Mouse (Mus musculus): Measurements from ENCODE around the gene Tecpr1. TPM values are rescaled to one million over a fixed set of nuclear protein-coding genes. Genes with fewer than 3 reads are reported as not detected.
A peak's percentile ranks its signal among the peaks of the same experiment; 100 is the strongest.

The Tecpr1 gene
- polyA plus RNA-seq, 1 experiment from 2014 or later = 48.2 TPM

GRCm38 (mm10) chr5:144223899-144224816, 743 bp upstream of the Tecpr1 start:
- peak overlapping the region; percentile 49 for H3K4me3 ChIP-seq (ENCODE audit: low read depth, low read length)
- ATAC-seq = peak; percentile 44; the same call in 1 of the 2 replicates
- peaks cover 18% of the 10 kb centered on the region for H3K4me1 ChIP-seq (ENCODE audit: control insufficient read depth, insufficient read depth, low read length)
- no peaks in the 10 kb centered on the region for H3K36me3 ChIP-seq (ENCODE audit: control insufficient read depth, insufficient read depth, low read length)
- H3K9ac ChIP-seq (ENCODE audit: low read depth, low read length) = peak overlapping the region; percentile 61
- WGBS = 24% methylated on average over 18 of the region's 18 CpGs
- peak overlapping the region; percentile 68 for H3K27ac ChIP-seq (ENCODE audit: low read length)
- peak overlapping the region; percentile 62 for H3K4me2 ChIP-seq (ENCODE audit: low read length)
- no peaks in the 10 kb centered on the region for H3K9me3 ChIP-seq (replicated peaks; ENCODE audit: control insufficient read depth, low read length, poor library complexity, severe bottlenecking)
- H3K27me3 ChIP-seq (ENCODE audit: control insufficient read depth, insufficient read depth, low read depth, low read length) = no peaks in the 10 kb centered on the region

- Histone ChIP-seq H3K4me3 (ENCODE audit: low read depth, low read length) (peak overlapping the region; percentile 49), H3K9me3 (replicated peaks; ENCODE audit: control insufficient read depth, low read length, poor library complexity, severe bottlenecking) (no peaks in the 10 kb centered on the region), H3K4me2 (ENCODE audit: low read length) (peak overlapping the region; percentile 89), H3K27me3 (ENCODE audit: control insufficient read depth, insufficient read depth, low read depth, low read length) (no peaks in the 10 kb centered on the region), H3K27ac (ENCODE audit: low read length) (peak overlapping the region; percentile 68), H3K4me1 (ENCODE audit: control insufficient read depth, insufficient read depth, low read length) (peaks cover 18% of the 10 kb centered on the region), H3K36me3 (ENCODE audit: control insufficient read depth, insufficient read depth, low read length) (no peaks in the 10 kb centered on the region), H3K9ac (ENCODE audit: low read depth, low read length) (peak overlapping the region; percentile 85)
- peak; percentile 74; the same call in 1 of the 2 replicates for ATAC-seq
- WGBS = 4% methylated on average over 25 of the region's 25 CpGs
These were observed 458 bp downstream of the Tecpr1 start for GRCm38 (mm10) chr5:144222811-144223502.

GRCm38 (mm10) chr5:144221305-144221704, 2.1 kb downstream of the Tecpr1 start:
- 77% methylated on average over 4 of the region's 4 CpGs for WGBS

GRCm38 (mm10) chr5:144219936-144220335, 3.5 kb downstream of the Tecpr1 start:
- 79% methylated on average over 5 of the region's 5 CpGs for whole genome bisulfite sequencing
- Histone ChIP-seq H3K27ac (ENCODE audit: low read length) (no peak overlapping the region), H3K9me3 (replicated peaks; ENCODE audit: control insufficient read depth, low read length, poor library complexity, severe bottlenecking) (no peaks in the 10 kb centered on the region), H3K4me2 (ENCODE audit: low read length) (no peak overlapping the region), H3K27me3 (ENCODE audit: control insufficient read depth, insufficient read depth, low read depth, low read length) (no peaks in the 10 kb centered on the region), H3K36me3 (ENCODE audit: control insufficient read depth, insufficient read depth, low read length) (peaks cover 2% of the 10 kb centered on the region; the same call in 1 of the 2 replicates), H3K4me1 (ENCODE audit: control insufficient read depth, insufficient read depth, low read length) (peaks cover 18% of the 10 kb centered on the region), H3K9ac (ENCODE audit: low read depth, low read length) (no peak overlapping the region), H3K4me3 (ENCODE audit: low read depth, low read length) (no peak overlapping the region)
- no peak for ATAC-seq

More at GRCm38 (mm10) chr5:144221305-144221704, 2.1 kb downstream of the Tecpr1 start:
- Histone ChIP-seq H3K27ac (ENCODE audit: low read length) (no peak overlapping the region), H3K36me3 (ENCODE audit: control insufficient read depth, insufficient read depth, low read length) (no peaks in the 10 kb centered on the region; the same call in 1 of the 2 replicates), H3K4me3 (ENCODE audit: low read depth, low read length) (no peak overlapping the region), H3K4me2 (ENCODE audit: low read length) (no peak overlapping the region), H3K27me3 (ENCODE audit: control insufficient read depth, insufficient read depth, low read depth, low read length) (no peaks in the 10 kb centered on the region), H3K9ac (ENCODE audit: low read depth, low read length) (no peak overlapping the region), H3K4me1 (ENCODE audit: control insufficient read depth, insufficient read depth, low read length) (peaks cover 18% of the 10 kb centered on the region), H3K9me3 (replicated peaks; ENCODE audit: control insufficient read depth, low read length, poor library complexity, severe bottlenecking) (no peaks in the 10 kb centered on the region)
- no peak for ATAC-seq

- Histone ChIP-seq H3K9me3 (replicated peaks; ENCODE audit: control insufficient read depth, low read length, poor library complexity, severe bottlenecking) (no peaks in the 10 kb centered on the region), H3K27me3 (ENCODE audit: control insufficient read depth, insufficient read depth, low read depth, low read length) (no peaks in the 10 kb centered on the region), H3K4me1 (ENCODE audit: control insufficient read depth, insufficient read depth, low read length) (peaks cover 14% of the 10 kb centered on the region), H3K27ac (ENCODE audit: low read length) (no peak overlapping the region), H3K36me3 (ENCODE audit: control insufficient read depth, insufficient read depth, low read length) (peaks cover 2% of the 10 kb centered on the region), H3K4me2 (ENCODE audit: low read length) (no peak overlapping the region), H3K9ac (ENCODE audit: low read depth, low read length) (no peak overlapping the region), H3K4me3 (ENCODE audit: low read depth, low read length) (no peak overlapping the region)
- ATAC-seq = no peak
- 77% methylated on average over 12 of the region's 12 CpGs for WGBS
These were observed 4.1 kb downstream of the Tecpr1 start for GRCm38 (mm10) chr5:144219306-144219705.

- Histone ChIP-seq H3K4me3 (ENCODE audit: low read depth, low read length) (no peak overlapping the region), H3K36me3 (ENCODE audit: control insufficient read depth, insufficient read depth, low read length) (peaks cover 7% of the 10 kb centered on the region), H3K4me1 (ENCODE audit: control insufficient read depth, insufficient read depth, low read length) (peaks cover 11% of the 10 kb centered on the region), H3K9ac (ENCODE audit: low read depth, low read length) (no peak overlapping the region), H3K4me2 (ENCODE audit: low read length) (no peak overlapping the region), H3K27ac (ENCODE audit: low read length) (no peak overlapping the region), H3K27me3 (ENCODE audit: control insufficient read depth, insufficient read depth, low read depth, low read length) (no peaks in the 10 kb centered on the region), H3K9me3 (replicated peaks; ENCODE audit: control insufficient read depth, low read length, poor library complexity, severe bottlenecking) (no peaks in the 10 kb centered on the region)
- 89% methylated on average over 7 of the region's 7 CpGs for WGBS
- no peak for ATAC-seq
These were observed 5.4 kb downstream of the Tecpr1 start for GRCm38 (mm10) chr5:144218061-144218460.

- 77% methylated on average over 2 of the region's 2 CpGs for WGBS
These were observed 7.4 kb downstream of the Tecpr1 start for GRCm38 (mm10) chr5:144215992-144216391.

GRCm38 (mm10) chr5:144214453-144214852, 9.0 kb downstream of the Tecpr1 start:
- ATAC-seq = no peak
- 31% methylated on average over 7 of the region's 7 CpGs for WGBS
- H3K36me3 ChIP-seq (ENCODE audit: control insufficient read depth, insufficient read depth, low read length) = peaks cover 29% of the 10 kb centered on the region
- H3K4me3 ChIP-seq (ENCODE audit: low read depth, low read length) = no peak overlapping the region
- H3K27me3 ChIP-seq (ENCODE audit: control insufficient read depth, insufficient read depth, low read depth, low read length) = no peaks in the 10 kb centered on the region
- H3K4me1 ChIP-seq (ENCODE audit: control insufficient read depth, insufficient read depth, low read length) = no peaks in the 10 kb centered on the region
- H3K27ac ChIP-seq (ENCODE audit: low read length) = no peak overlapping the region
- no peak overlapping the region for H3K9ac ChIP-seq (ENCODE audit: low read depth, low read length)
- H3K9me3 ChIP-seq (replicated peaks; ENCODE audit: control insufficient read depth, low read length, poor library complexity, severe bottlenecking) = no peaks in the 10 kb centered on the region
- no peak overlapping the region for H3K4me2 ChIP-seq (ENCODE audit: low read length)

More at GRCm38 (mm10) chr5:144215992-144216391, 7.4 kb downstream of the Tecpr1 start:
- Histone ChIP-seq H3K4me3 (ENCODE audit: low read depth, low read length) (no peak overlapping the region), H3K9me3 (replicated peaks; ENCODE audit: control insufficient read depth, low read length, poor library complexity, severe bottlenecking) (no peaks in the 10 kb centered on the region), H3K36me3 (ENCODE audit: control insufficient read depth, insufficient read depth, low read length) (peaks cover 16% of the 10 kb centered on the region), H3K27ac (ENCODE audit: low read length) (no peak overlapping the region), H3K4me2 (ENCODE audit: low read length) (no peak overlapping the region), H3K27me3 (ENCODE audit: control insufficient read depth, insufficient read depth, low read depth, low read length) (no peaks in the 10 kb centered on the region), H3K9ac (ENCODE audit: low read depth, low read length) (no peak overlapping the region), H3K4me1 (ENCODE audit: control insufficient read depth, insufficient read depth, low read length) (no peaks in the 10 kb centered on the region)
- ATAC-seq = no peak

Measured in midbrain, embryonic 16.5 days (tissue).